Mouse (Mus musculus): ENCODE data around the gene D930048N14Rik. TPM values are rescaled to one million over a fixed set of nuclear protein-coding genes. Genes with fewer than 3 reads are reported as not detected.
A peak's percentile ranks its signal among the peaks of the same experiment; 100 is the strongest.

Gene D930048N14Rik
- polyA plus RNA-seq, 1 experiment from 2014 or later: 1.2 TPM

DNA sequence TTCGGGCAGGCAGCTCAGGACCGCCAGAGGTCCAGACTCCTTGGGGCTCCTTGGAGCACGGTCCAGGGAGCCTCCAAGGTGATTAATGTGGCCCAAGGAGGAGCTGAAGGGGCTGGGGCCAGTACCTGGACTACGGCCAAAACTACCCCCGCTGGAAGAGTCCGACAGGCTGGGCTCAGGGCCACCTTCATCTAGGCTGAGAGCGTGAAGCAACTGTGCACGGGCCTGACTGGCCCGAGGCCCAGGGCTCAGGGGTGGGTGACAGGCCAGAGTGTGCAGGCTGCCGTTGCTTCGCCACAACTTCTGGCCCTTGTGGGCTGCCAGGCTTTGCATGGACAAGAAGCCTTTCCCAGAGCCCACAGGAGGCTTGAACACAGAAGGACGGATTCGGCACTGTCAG is 5.5 kb upstream of the D930048N14Rik start:
- no peaks in the 10 kb centered on the region for H3K27me3 ChIP-seq
- peaks cover 40% of the 10 kb centered on the region for H3K4me1 ChIP-seq (replicated peaks)
- ATAC-seq (ENCODE audit: low FRiP score, low read depth): no peak; the same call in 1 of the 2 replicates
- 0 out of 2 replicates have a peak, but pooled peaks cover 9% of the 10 kb centered on the region for H3K36me3 ChIP-seq
- no peak overlapping the region for H3K4me2 ChIP-seq
- H3K4me3 ChIP-seq: no peak overlapping the region
- H3K9me3 ChIP-seq: no peaks in the 10 kb centered on the region
- WGBS: 71% methylated on average over 13 of the region's 13 CpGs
- no peak overlapping the region for H3K9ac ChIP-seq
- H3K27ac ChIP-seq (replicated peaks): no peak overlapping the region

DNA sequence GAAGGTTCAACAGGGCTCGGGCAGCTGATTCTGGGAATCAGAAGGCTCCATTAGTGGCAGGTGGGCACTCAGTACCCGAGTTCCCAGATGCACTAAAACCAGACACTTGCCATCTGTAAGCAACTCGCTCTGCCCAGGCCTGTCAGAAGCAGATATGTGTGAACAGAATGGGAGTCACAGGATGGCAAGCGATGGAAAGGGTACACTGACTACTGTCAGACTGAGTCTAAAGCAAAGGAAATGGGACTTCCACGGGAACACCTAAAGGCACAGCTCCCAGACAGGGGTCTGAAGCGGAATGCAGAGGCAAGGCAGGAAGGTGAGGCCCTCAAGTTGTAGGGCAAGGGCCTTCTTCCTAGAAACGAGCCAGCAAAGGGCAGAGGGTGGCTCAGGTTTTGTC is 4.5 kb upstream of the D930048N14Rik start:
- ATAC-seq (ENCODE audit: low FRiP score, low read depth): no peak
- Histone ChIP-seq H3K4me1 (replicated peaks) (peaks cover 42% of the 10 kb centered on the region), H3K9me3 (no peaks in the 10 kb centered on the region)

GRCm38 (mm10) chr11:51646751-51647667 is 3.7 kb upstream of the D930048N14Rik start:
- 0 out of 2 replicates have a peak, but pooled peaks cover 9% of the 10 kb centered on the region for H3K36me3 ChIP-seq
- ATAC-seq (ENCODE audit: low FRiP score, low read depth): no peak
- H3K4me3 ChIP-seq: no peak overlapping the region
- 0 out of 2 replicates have a peak overlapping the region, but pooled peaks have one; percentile 6 for H3K4me2 ChIP-seq
- peaks cover 3% of the 10 kb centered on the region; the same call in 1 of the 2 replicates for H3K27me3 ChIP-seq
- peaks cover 42% of the 10 kb centered on the region for H3K4me1 ChIP-seq (replicated peaks)
- no peak overlapping the region for H3K9ac ChIP-seq
- H3K27ac ChIP-seq (replicated peaks): peak overlapping the region; percentile 7
- H3K9me3 ChIP-seq: no peaks in the 10 kb centered on the region
- WGBS: 69% methylated on average over 15 of the region's 15 CpGs

More for the DNA sequence above, 4.5 kb upstream of the D930048N14Rik start:
- H3K4me3 ChIP-seq: no peak overlapping the region
- H3K27me3 ChIP-seq: no peaks in the 10 kb centered on the region
- WGBS: 84% methylated on average over 7 of the region's 7 CpGs
- no peak overlapping the region for H3K4me2 ChIP-seq
- no peak overlapping the region for H3K27ac ChIP-seq (replicated peaks)
- H3K9ac ChIP-seq: no peak overlapping the region
- 0 out of 2 replicates have a peak, but pooled peaks cover 9% of the 10 kb centered on the region for H3K36me3 ChIP-seq

GRCm38 (mm10) chr11:51648566-51648965 is 2.2 kb upstream of the D930048N14Rik start:
- WGBS: 4% methylated on average over 3 of the region's 3 CpGs

DNA sequence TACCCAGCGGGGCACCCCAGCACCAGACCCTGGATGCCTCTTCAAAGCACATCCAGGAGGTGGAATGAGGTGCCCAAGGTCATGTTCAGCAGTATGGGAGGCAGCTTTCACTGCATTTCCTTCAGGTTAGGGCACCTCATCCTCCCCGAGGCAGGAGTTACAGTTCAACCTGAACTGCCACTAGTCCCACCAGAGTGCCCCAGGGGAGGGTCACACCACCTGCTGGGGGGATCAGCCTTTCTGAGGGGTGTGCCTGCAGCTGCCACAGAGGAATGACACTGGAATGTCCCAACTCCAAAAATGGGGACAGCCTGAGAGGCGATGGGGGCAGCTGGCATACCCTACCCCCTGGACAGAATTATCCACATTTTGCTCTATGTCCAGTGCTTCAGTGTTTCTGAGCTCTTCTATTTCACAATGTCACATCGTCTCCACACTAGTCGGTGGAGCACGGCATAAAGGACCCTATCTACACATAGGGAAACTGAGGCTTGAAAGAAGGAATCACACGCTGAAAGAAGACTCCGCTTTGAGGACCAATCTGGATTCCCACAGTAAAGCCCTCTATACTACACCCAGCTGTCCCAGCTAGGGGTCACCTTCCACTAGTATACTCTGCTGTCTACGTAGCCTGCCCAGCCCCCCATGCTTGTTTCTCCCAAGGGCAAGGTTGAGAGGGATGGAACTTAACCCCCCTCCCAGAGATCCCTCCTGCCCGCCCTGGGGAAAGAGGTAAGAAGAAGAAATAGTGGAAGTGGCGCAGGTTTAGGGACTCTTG is 1.5 kb upstream of the D930048N14Rik start:
- Histone ChIP-seq H3K9ac (peak overlapping the region; percentile 72), H3K27me3 (peaks cover 7% of the 10 kb centered on the region; the same call in 1 of the 2 replicates), H3K4me3 (peak overlapping the region; percentile 66), H3K9me3 (no peaks in the 10 kb centered on the region), H3K4me2 (peak overlapping the region; percentile 97), H3K36me3 (0 out of 2 replicates have a peak, but pooled peaks cover 2% of the 10 kb centered on the region), H3K27ac (replicated peaks) (no peak overlapping the region), H3K4me1 (replicated peaks) (peaks cover 36% of the 10 kb centered on the region)
- 23% methylated on average over 11 of the region's 11 CpGs for WGBS
- no peak for ATAC-seq (ENCODE audit: low FRiP score, low read depth)

More at GRCm38 (mm10) chr11:51648566-51648965, 2.2 kb upstream of the D930048N14Rik start:
- Histone ChIP-seq H3K27me3 (peaks cover 7% of the 10 kb centered on the region; the same call in 1 of the 2 replicates), H3K9ac (no peak overlapping the region), H3K4me1 (replicated peaks) (peaks cover 42% of the 10 kb centered on the region), H3K4me2 (peak overlapping the region; percentile 97), H3K36me3 (0 out of 2 replicates have a peak, but pooled peaks cover 3% of the 10 kb centered on the region), H3K4me3 (no peak overlapping the region), H3K9me3 (no peaks in the 10 kb centered on the region), H3K27ac (replicated peaks) (no peak overlapping the region)
- ATAC-seq (ENCODE audit: low FRiP score, low read depth): no peak

DNA sequence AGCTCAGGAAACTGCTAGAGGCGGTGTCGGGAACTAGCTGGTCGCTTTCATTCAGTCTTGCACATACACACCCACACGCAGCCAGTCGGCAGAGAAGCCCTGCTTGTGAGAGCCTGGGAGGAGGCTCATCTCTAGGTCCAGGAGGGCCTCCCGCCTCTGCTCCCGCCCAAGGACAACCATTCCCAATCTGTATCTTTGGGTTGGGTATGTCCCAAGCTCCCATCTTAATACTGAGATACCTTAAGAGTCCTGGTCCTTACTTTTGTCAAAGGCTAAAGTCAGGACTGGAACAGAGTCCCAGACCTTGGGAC is 910 bp upstream of the D930048N14Rik start:
- peaks cover 35% of the 10 kb centered on the region for H3K4me1 ChIP-seq (replicated peaks)
- no peak overlapping the region for H3K27ac ChIP-seq (replicated peaks)
- WGBS: 5% methylated on average over 7 of the region's 7 CpGs
- peaks cover 7% of the 10 kb centered on the region; the same call in 1 of the 2 replicates for H3K27me3 ChIP-seq
- no peaks in the 10 kb centered on the region for H3K36me3 ChIP-seq
- H3K9ac ChIP-seq: peak overlapping the region; percentile 72
- no peak for ATAC-seq (ENCODE audit: low FRiP score, low read depth)
- H3K9me3 ChIP-seq: no peaks in the 10 kb centered on the region
- peak overlapping the region; percentile 66 for H3K4me3 ChIP-seq
- H3K4me2 ChIP-seq: peak overlapping the region; percentile 97

DNA sequence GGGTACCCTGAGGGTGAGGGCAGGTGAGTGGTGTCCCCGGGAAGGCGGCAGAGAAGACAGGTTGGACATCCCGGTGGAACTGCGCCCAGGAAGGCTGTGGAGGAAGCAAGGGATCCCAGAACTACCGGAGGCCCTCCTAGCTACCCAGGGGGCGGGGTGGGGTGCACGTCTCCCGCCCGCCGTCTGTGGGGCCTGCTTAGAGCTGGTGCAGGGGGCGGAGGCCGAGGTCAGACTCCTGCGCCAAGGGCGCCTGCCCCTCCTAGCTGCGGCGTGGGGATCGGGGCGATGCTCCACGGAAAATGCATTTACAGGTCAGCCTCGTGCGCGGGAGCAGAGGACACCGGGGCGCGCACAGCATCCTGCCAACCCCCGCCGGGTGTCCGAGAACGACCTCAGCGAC is 493 bp upstream of the D930048N14Rik start:
- Histone ChIP-seq H3K36me3 (no peaks in the 10 kb centered on the region), H3K4me3 (peak overlapping the region; percentile 66), H3K4me2 (peak overlapping the region; percentile 97), H3K27ac (replicated peaks) (peak overlapping the region; percentile 6; the same call in 1 of the 2 replicates), H3K9me3 (no peaks in the 10 kb centered on the region), H3K4me1 (replicated peaks) (peaks cover 31% of the 10 kb centered on the region), H3K27me3 (peaks cover 7% of the 10 kb centered on the region; the same call in 1 of the 2 replicates), H3K9ac (peak overlapping the region; percentile 72)
- peak; percentile 21; the same call in 1 of the 2 replicates for ATAC-seq (ENCODE audit: low FRiP score, low read depth)
- under 1% methylated on average over 30 of the region's 30 CpGs for WGBS

DNA sequence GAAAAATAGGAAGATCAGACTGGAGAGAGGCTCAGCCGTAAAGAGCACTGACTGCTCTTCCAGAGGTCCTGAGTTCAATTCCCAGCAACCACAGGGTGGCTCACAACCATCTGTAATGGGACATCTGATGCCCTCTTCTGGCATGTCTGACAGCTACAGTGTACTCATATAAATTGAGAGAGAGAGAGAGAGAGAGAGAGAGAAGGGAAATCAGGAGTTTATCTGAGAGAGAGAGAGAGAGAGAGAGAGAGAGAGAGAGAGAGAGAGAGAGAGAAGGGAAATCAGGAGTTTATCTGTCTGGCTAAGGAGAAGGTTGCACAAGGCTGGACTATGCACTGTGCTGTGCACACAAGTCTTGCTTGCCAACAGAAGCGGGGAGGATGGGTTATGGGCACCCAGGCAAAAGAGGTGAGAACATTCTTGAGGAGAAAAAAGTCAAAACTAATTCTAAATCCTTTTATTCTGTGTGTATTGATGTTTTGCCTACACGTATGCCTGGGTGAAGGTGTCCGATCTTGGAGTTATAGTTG is 2.2 kb downstream of the D930048N14Rik start:
- no peak overlapping the region for H3K9ac ChIP-seq
- no peak overlapping the region for H3K27ac ChIP-seq (replicated peaks)
- peaks cover 7% of the 10 kb centered on the region; the same call in 1 of the 2 replicates for H3K27me3 ChIP-seq
- no peak for ATAC-seq (ENCODE audit: low FRiP score, low read depth)
- 93% methylated on average over 4 of the region's 4 CpGs for WGBS
- peaks cover 24% of the 10 kb centered on the region for H3K4me1 ChIP-seq (replicated peaks)
- H3K9me3 ChIP-seq: no peaks in the 10 kb centered on the region
- H3K36me3 ChIP-seq: no peaks in the 10 kb centered on the region
- no peak overlapping the region for H3K4me2 ChIP-seq
- no peak overlapping the region for H3K4me3 ChIP-seq

GRCm38 (mm10) chr11:51653736-51654135 is 3.0 kb downstream of the D930048N14Rik start:
- H3K9me3 ChIP-seq: no peaks in the 10 kb centered on the region
- H3K36me3 ChIP-seq: no peaks in the 10 kb centered on the region
- no peak overlapping the region for H3K4me2 ChIP-seq
- peaks cover 21% of the 10 kb centered on the region for H3K4me1 ChIP-seq (replicated peaks)
- peaks cover 7% of the 10 kb centered on the region; the same call in 1 of the 2 replicates for H3K27me3 ChIP-seq
- H3K9ac ChIP-seq: no peak overlapping the region
- no peak for ATAC-seq (ENCODE audit: low FRiP score, low read depth)
- 89% methylated on average over 6 of the region's 6 CpGs for WGBS
- H3K27ac ChIP-seq (replicated peaks): no peak overlapping the region
- no peak overlapping the region for H3K4me3 ChIP-seq

GRCm38 (mm10) chr11:51654891-51655290 is 4.1 kb downstream of the D930048N14Rik start:
- H3K27ac ChIP-seq (replicated peaks): no peak overlapping the region
- WGBS: 94% methylated on average over 3 of the region's 3 CpGs
- H3K9ac ChIP-seq: no peak overlapping the region
- H3K27me3 ChIP-seq: peaks cover 7% of the 10 kb centered on the region; the same call in 1 of the 2 replicates
- no peaks in the 10 kb centered on the region for H3K36me3 ChIP-seq
- no peak overlapping the region for H3K4me3 ChIP-seq
- no peak for ATAC-seq (ENCODE audit: low FRiP score, low read depth)
- H3K9me3 ChIP-seq: no peaks in the 10 kb centered on the region
- H3K4me2 ChIP-seq: no peak overlapping the region
- H3K4me1 ChIP-seq (replicated peaks): peaks cover 10% of the 10 kb centered on the region

DNA sequence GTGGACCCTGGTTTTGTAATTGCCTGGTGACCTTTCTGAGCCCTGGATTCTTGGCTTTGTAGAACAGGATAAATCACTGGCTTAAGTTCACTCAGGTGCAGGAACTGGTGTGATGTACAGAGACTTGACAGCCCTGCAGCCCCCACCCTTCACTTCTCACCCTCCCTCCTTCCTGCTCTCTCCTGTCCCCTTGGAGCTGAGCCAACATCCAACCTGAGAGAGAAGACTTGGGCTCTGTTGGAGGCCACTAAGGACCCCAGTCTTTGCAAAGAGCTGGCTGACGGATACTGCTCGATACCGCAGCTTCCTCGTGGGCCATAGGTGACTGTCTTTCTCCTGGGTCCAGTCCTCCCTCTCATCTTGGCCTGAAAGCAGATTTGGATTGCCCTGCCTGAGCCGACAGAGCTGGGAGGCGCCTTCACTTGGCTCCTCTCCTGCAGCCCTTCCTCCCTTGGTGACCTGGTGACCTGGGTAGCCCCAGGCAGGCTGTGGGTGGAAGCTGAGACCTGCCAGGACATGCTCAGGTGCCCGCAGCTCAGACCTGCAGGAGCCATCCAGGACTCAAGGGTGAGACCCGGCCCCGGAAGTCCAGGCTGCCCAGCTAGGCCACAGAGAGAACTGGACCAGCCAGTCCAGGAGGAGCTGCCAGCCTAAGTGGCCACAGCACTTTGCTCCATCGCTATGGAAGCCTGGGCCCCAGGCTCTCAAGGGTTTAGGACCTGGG is 6.2 kb downstream of the D930048N14Rik start:
- Histone ChIP-seq H3K4me1 (replicated peaks) (0 out of 2 replicates have a peak, but pooled peaks cover 3% of the 10 kb centered on the region), H3K36me3 (no peaks in the 10 kb centered on the region), H3K4me3 (no peak overlapping the region), H3K9me3 (no peaks in the 10 kb centered on the region), H3K9ac (no peak overlapping the region), H3K4me2 (no peak overlapping the region), H3K27ac (replicated peaks) (no peak overlapping the region), H3K27me3 (peaks cover 4% of the 10 kb centered on the region; the same call in 1 of the 2 replicates)
- 81% methylated on average over 10 of the region's 10 CpGs for WGBS
- ATAC-seq (ENCODE audit: low FRiP score, low read depth): no peak
